Mouse (Mus musculus) embryonic facial prominence, embryonic 12.5 days (tissue): ENCODE results near the gene Cfap300. TPM values are rescaled to one million over a fixed set of nuclear protein-coding genes. Genes with fewer than 3 reads are reported as not detected.
A peak's percentile ranks its signal among the peaks of the same experiment; 100 is the strongest.

Experiments
- ATAC-seq: fragments of 200-750 bp; cut with Nextera tagmentation; 2 replicates; pipeline ENCODE4 v1.8.0; 2017; ENCODE audit not compliant: insufficient number of reproducible peaks, insufficient read depth, low FRiP score, low TSS enrichment
- H3K27ac ChIP-seq: fragments of 300-500 bp; sonication (generic); 2 replicates; pipeline ENCODE4 v1.5.1; 2016; ENCODE audit warnings: mild to moderate bottlenecking
- H3K27me3 ChIP-seq: fragments of 300-500 bp; sonication (generic); 2 replicates; pipeline ENCODE4 v1.6.1; 2016; ENCODE audit warnings: mild to moderate bottlenecking, moderate library complexity
- H3K36me3 ChIP-seq: fragments of 300-500 bp; sonication (generic); 2 replicates; pipeline ENCODE4 v1.6.1; 2016; ENCODE audit warnings: mild to moderate bottlenecking
- H3K4me1 ChIP-seq: fragments of 300-500 bp; sonication (generic); 2 replicates; pipeline ENCODE4 v1.6.1; 2016
- H3K4me2 ChIP-seq: fragments of 300-500 bp; sonication (generic); replicated peaks from 2 replicates; pipeline ENCODE4 v1.6.1; 2016; ENCODE audit warnings: mild to moderate bottlenecking, moderate library complexity
- H3K4me3 ChIP-seq: fragments of 300-500 bp; sonication (generic); 2 replicates; pipeline ENCODE4 v1.5.1; 2016; ENCODE audit warnings: mild to moderate bottlenecking
- H3K9ac ChIP-seq: fragments of 300-500 bp; sonication (generic); 2 replicates; pipeline ENCODE4 v1.6.1; 2016; ENCODE audit warnings: mild to moderate bottlenecking, moderate library complexity
- H3K9me3 ChIP-seq: fragments of 300-500 bp; sonication (generic); 2 replicates; pipeline ENCODE4 v1.6.1; 2016; ENCODE audit warnings: mild to moderate bottlenecking, moderate library complexity
- WGBS: fragments of 180-500 bp; shearing (Covaris S2); methylation state at CpG from one replicate; pipeline ENCODE4 v1.1.7; 2016; 5-methylcytosine and 5-hydroxymethylcytosine counted together
- polyA plus RNA-seq: library from polyadenylated mRNA; unstranded; fragments of >200 nt; fragmentation: Nextera tagmentation; extraction: Ambion mirVana; gene quantifications from 2 replicates; pipeline ENCODE4 v1.2.1, GENCODE M21; 2016

Cfap300 gene
- polyA plus RNA-seq, 1 experiment from 2014 or later: 16.8 TPM

GRCm38 (mm10) chr9:8017253-8017913 lies 25.2 kb downstream of the Cfap300 start:
- no peak overlapping the region for H3K4me2 ChIP-seq
- 50% methylated on average over 19 of the region's 20 CpGs for WGBS
- no peaks in the 10 kb centered on the region for H3K36me3 ChIP-seq
- ATAC-seq: no peak
- H3K9ac ChIP-seq: no peak overlapping the region
- H3K4me1 ChIP-seq: no peaks in the 10 kb centered on the region
- no peak overlapping the region for H3K4me3 ChIP-seq
- no peak overlapping the region for H3K27ac ChIP-seq
- H3K27me3 ChIP-seq: no peaks in the 10 kb centered on the region
- H3K9me3 ChIP-seq: no peaks in the 10 kb centered on the region

GRCm38 (mm10) chr9:8004370-8004991 lies 38.1 kb downstream of the Cfap300 start, which contains the start of gene Yap1:
TSS of gene Yap1 (minus strand) at chr9:8004596.
- H3K4me1 ChIP-seq: peaks cover 16% of the 10 kb centered on the region
- peak within 1 kb of the TSS; percentile 93 for H3K4me3 ChIP-seq
- peak within 1 kb of the TSS; percentile 96 for H3K9ac ChIP-seq
- H3K4me2 ChIP-seq: peak within 1 kb of the TSS; percentile 58
- no peaks in the 10 kb centered on the region for H3K9me3 ChIP-seq
- peak; percentile 83 for ATAC-seq
- no peaks in the 10 kb centered on the region for H3K27me3 ChIP-seq
- peaks cover 17% of the 10 kb centered on the region for H3K36me3 ChIP-seq
- under 1% methylated on average over 54 of the region's 79 CpGs for WGBS
- H3K27ac ChIP-seq: peak within 1 kb of the TSS; percentile 99

DNA sequence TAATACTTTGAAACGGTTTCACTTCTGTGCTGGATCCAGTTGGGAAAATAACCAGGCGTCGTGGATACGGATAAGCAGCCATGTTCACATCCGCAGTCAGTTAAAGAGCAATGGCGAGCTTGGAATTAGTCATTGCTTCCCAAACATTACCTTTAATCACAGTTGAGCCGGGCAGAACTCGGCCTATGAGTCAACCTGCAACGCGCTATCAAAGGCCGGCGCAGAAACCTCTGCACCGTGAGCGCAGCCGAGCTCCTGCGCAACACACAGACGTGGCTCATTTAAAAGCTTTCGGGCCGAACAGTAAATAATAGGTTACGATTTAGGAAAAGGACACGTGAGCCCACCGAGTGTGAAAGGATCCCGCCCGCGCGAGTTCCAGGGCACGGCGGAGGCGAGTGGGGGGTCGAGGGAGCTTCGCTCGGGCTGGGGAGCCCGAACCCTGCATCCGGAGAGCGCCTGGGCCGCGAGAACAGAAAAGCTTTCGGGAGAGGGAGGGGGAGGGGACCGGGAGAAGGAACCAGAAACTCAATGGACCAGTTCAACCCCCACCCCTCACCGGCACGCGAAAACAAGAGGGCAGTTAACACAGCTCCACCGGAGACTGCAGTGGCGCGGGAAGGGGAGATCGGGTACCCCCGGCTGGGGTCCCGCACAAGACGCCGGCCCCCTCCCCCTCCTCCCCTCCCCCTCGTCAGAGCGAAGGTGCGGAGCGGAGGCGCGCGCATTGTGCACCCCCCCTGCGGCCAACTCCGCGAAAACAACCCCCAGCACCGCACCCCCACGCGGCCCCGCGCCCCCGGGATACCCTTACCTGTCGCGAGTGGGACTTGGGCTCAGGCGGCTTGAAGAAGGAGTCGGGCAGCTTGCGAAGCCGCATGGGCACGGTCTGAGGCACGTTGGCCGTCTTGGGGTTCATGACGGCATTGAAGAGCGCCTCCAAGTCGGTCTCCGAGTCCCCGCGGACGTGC lies 39.0 kb downstream of the Cfap300 start:
- Histone ChIP-seq H3K9ac (peak overlapping the region; percentile 96), H3K36me3 (peaks cover 26% of the 10 kb centered on the region), H3K4me2 (peak overlapping the region; percentile 58), H3K4me1 (peaks cover 20% of the 10 kb centered on the region), H3K27me3 (no peaks in the 10 kb centered on the region), H3K4me3 (peak overlapping the region; percentile 93), H3K27ac (peak overlapping the region; percentile 99), H3K9me3 (no peaks in the 10 kb centered on the region)
- peak; percentile 59 for ATAC-seq
- under 1% methylated on average over 72 of the region's 82 CpGs for WGBS

GRCm38 (mm10) chr9:8002806-8003205 lies 39.8 kb downstream of the Cfap300 start:
- no peak for ATAC-seq

GRCm38 (mm10) chr9:8001352-8001751 lies 41.3 kb downstream of the Cfap300 start:
- WGBS: 51% methylated on average over 7 of the region's 7 CpGs
- Histone ChIP-seq H3K4me2 (peak overlapping the region; percentile 39), H3K36me3 (peaks cover 35% of the 10 kb centered on the region), H3K27me3 (no peaks in the 10 kb centered on the region), H3K4me1 (peaks cover 20% of the 10 kb centered on the region), H3K27ac (no peak overlapping the region), H3K9me3 (no peaks in the 10 kb centered on the region), H3K9ac (0 out of 2 replicates have a peak overlapping the region, but pooled peaks have one; percentile 7), H3K4me3 (0 out of 2 replicates have a peak overlapping the region, but pooled peaks have one; percentile 7)
- no peak for ATAC-seq

More at GRCm38 (mm10) chr9:8002806-8003205, 39.8 kb downstream of the Cfap300 start:
- Histone ChIP-seq H3K9ac (peak overlapping the region; percentile 96), H3K27me3 (no peaks in the 10 kb centered on the region), H3K27ac (peak overlapping the region; percentile 99), H3K9me3 (no peaks in the 10 kb centered on the region), H3K4me2 (peak overlapping the region; percentile 58), H3K4me1 (peaks cover 20% of the 10 kb centered on the region), H3K36me3 (peaks cover 34% of the 10 kb centered on the region), H3K4me3 (peak overlapping the region; percentile 93)
- WGBS: under 1% methylated on average over 12 of the region's 12 CpGs

DNA sequence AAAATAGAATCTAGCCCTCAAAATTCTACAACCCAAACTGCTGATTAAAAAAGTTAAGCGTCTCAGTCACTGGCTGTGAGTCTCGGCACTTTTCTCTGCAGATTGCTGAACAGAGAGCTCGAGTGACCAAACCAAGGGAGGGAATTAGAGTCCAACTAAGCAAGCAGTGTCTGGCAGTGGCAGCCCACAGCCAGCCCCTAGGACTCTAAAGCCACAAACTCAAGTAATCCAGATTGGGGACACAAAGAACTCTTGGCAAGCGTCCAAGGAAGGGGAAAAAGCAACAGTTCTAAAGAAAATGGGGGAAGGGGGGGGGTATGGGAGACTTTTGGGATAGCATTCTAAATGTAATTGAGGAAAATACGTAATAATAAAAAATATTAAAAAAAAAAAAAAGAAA lies 48.3 kb downstream of the Cfap300 start:
- Histone ChIP-seq H3K9ac (no peak overlapping the region), H3K27me3 (no peaks in the 10 kb centered on the region), H3K9me3 (no peaks in the 10 kb centered on the region), H3K36me3 (peaks cover 55% of the 10 kb centered on the region), H3K4me1 (peaks cover 4% of the 10 kb centered on the region; the same call in 1 of the 2 replicates), H3K4me2 (no peak overlapping the region), H3K4me3 (no peak overlapping the region), H3K27ac (no peak overlapping the region)
- WGBS: 80% methylated on average over 5 of the region's 5 CpGs
- no peak for ATAC-seq

DNA sequence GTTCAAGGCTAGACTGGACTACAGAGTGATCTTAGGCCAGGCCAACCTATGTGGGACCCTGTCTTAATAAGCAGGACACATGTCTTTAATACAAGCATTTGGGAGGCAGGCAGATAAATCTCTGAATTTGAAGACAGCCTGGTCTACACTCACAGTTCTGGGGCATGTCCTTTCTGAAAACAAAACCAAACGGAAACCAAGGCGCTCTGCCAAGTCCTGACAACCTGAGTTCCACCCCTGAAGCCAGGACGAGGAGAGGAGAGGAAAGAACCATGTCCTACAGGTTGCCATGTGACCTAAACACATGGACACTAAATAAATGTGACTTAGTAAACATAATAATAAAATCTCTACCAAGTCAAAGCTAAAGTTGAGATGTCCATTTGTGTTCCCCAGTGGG lies 50.0 kb downstream of the Cfap300 start:
- H3K27me3 ChIP-seq: no peaks in the 10 kb centered on the region
- no peak overlapping the region for H3K4me2 ChIP-seq
- H3K27ac ChIP-seq: no peak overlapping the region
- WGBS: 77% methylated on average over 3 of the region's 3 CpGs
- H3K36me3 ChIP-seq: peaks cover 53% of the 10 kb centered on the region
- H3K4me1 ChIP-seq: no peaks in the 10 kb centered on the region; the same call in 1 of the 2 replicates
- no peaks in the 10 kb centered on the region for H3K9me3 ChIP-seq
- no peak overlapping the region for H3K9ac ChIP-seq
- ATAC-seq: no peak
- no peak overlapping the region for H3K4me3 ChIP-seq

DNA sequence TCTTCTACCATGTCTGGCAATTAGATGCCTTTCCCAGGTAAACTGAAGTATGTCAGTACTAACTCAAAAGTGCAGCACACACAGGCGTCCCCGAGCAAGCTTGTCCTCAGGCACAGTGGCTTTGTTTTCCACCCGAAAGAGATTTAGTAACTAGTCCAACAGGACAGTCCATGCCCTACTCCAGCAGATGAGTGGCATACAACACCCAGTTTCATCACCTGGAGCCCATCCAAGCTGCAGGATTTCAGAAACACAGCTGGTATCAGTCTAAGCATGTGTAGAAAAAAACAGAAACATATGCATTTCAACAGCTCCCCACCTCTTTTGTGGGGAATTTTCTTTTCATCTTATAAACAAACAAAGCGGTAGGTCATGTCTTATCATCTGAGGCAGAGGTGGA lies 51.7 kb downstream of the Cfap300 start:
- Histone ChIP-seq H3K27ac (no peak overlapping the region), H3K9me3 (no peaks in the 10 kb centered on the region), H3K4me2 (no peak overlapping the region), H3K36me3 (peaks cover 59% of the 10 kb centered on the region), H3K4me3 (no peak overlapping the region), H3K9ac (no peak overlapping the region), H3K27me3 (no peaks in the 10 kb centered on the region), H3K4me1 (no peaks in the 10 kb centered on the region; the same call in 1 of the 2 replicates)
- 76% methylated on average over 4 of the region's 4 CpGs for WGBS
- no peak for ATAC-seq

DNA sequence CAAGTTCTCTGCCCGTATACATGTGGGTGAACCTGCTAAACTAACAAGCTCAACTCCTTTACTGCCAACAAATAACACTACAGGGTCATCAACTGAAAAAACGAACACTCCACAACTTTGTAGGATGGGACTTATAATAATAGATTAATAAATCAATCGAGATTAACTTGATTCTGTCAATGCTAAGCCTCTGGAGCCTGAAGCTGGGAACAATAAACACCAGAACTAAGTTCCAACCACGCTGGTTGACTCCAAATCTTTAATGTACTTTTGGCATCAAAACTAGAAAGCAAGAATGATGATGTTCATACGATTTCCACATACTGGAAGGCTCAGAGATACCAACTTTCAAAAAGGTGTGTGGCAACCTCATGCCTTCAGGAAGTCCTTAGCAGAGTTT lies 55.5 kb downstream of the Cfap300 start:
- Histone ChIP-seq H3K9ac (no peak overlapping the region), H3K4me2 (no peak overlapping the region), H3K4me3 (no peak overlapping the region), H3K36me3 (peaks cover 50% of the 10 kb centered on the region), H3K27me3 (no peaks in the 10 kb centered on the region), H3K27ac (no peak overlapping the region), H3K9me3 (no peaks in the 10 kb centered on the region), H3K4me1 (no peaks in the 10 kb centered on the region)
- ATAC-seq: no peak
- WGBS: 88% methylated on average over 5 of the region's 5 CpGs

DNA sequence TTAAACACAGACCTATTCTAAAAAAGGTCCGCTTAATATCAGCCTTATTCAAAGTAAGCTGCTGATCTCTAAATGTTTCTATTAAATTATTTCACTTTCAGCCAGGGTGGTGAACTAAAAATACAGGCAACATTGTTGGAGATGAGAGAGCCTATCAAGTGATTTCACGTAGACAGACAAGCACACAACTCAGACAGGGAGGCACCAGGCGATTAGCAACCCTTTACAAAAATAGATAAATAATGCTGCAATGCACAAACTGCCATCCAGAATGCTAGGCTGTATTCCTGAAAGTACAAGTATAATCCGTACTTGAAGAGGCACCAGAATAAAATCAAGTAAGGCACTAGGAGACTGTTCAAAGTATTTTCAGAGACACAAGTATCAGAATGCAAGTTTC lies 58.3 kb downstream of the Cfap300 start:
- peaks cover 27% of the 10 kb centered on the region for H3K36me3 ChIP-seq
- H3K4me3 ChIP-seq: no peak overlapping the region
- H3K4me1 ChIP-seq: no peaks in the 10 kb centered on the region
- no peak overlapping the region for H3K27ac ChIP-seq
- no peaks in the 10 kb centered on the region for H3K27me3 ChIP-seq
- H3K9me3 ChIP-seq: no peaks in the 10 kb centered on the region
- no peak overlapping the region for H3K9ac ChIP-seq
- WGBS: 73% methylated on average over 4 of the region's 4 CpGs
- no peak overlapping the region for H3K4me2 ChIP-seq
- ATAC-seq: no peak

- Histone ChIP-seq H3K4me2 (no peak overlapping the region), H3K9ac (no peak overlapping the region), H3K27ac (no peak overlapping the region), H3K4me3 (no peak overlapping the region), H3K9me3 (no peaks in the 10 kb centered on the region), H3K36me3 (peaks cover 26% of the 10 kb centered on the region), H3K4me1 (no peaks in the 10 kb centered on the region), H3K27me3 (no peaks in the 10 kb centered on the region)
- 22% methylated on average over 2 of the region's 2 CpGs for WGBS
- no peak for ATAC-seq
These were observed 59.0 kb downstream of the Cfap300 start for GRCm38 (mm10) chr9:7983665-7984064.
